Mouse (Mus musculus) bone marrow macrophage, adult 2 months (primary cell): ENCODE data around the gene Tmem229a.

Experiments used
- CTCF ChIP-seq: IDR thresholded peaks from 2 replicates; pipeline ENCODE4 v1.5.1; 2012; ENCODE audit warnings: low read depth, mild to moderate bottlenecking, low read length, moderate library complexity
- POLR2A ChIP-seq: IDR thresholded peaks from 2 replicates; pipeline ENCODE4 v1.6.1; 2012; ENCODE audit warnings: mild to moderate bottlenecking, low read depth, low read length, borderline replicate concordance

GRCm38 (mm10) chr6:24913591-24913990, 42.5 kb downstream of the Tmem229a start:
- no peak for TF ChIP-seq CTCF
- no peak for TF ChIP-seq POLR2A
